Mouse (Mus musculus): ENCODE measurements around the gene Mtus2. TPM values are rescaled to one million over a fixed set of nuclear protein-coding genes. Genes with fewer than 3 reads are reported as not detected.
"Not testable (repeated sequence)": the region's sequence is repeated elsewhere in the genome, so short reads cannot be mapped to it uniquely, and the experiment has no call there.

Gene Mtus2
- polyA plus RNA-seq, 1 experiment = 0.80 TPM

GRCm38 (mm10) chr5:148310790-148311189 lies 353.7 kb downstream of the Mtus2 start:
- whole genome bisulfite sequencing = 53% methylated on average over 10 of the region's 10 CpGs
- H3K36me3 ChIP-seq (ENCODE audit: control insufficient read depth, insufficient read depth, low read length) = no peaks in the 10 kb centered on the region
- H3K27me3 ChIP-seq (replicated peaks; ENCODE audit: control insufficient read depth, insufficient read depth, low read length) = no peaks in the 10 kb centered on the region
- H3K4me1 ChIP-seq (ENCODE audit: control insufficient read depth, insufficient read depth, low read length) = no peaks in the 10 kb centered on the region
- no peak for TF ChIP-seq POLR2A (IDR thresholded peaks at IDR 0.05; ENCODE audit: low read depth, low read length)
- TF ChIP-seq CTCF (conservative IDR thresholded peaks at IDR 0.05; ENCODE audit: insufficient read depth, insufficient read length, low read depth, low read length) = 0 out of 2 replicates have a peak, but pooled peaks have one; percentile 10
- H3K4me3 ChIP-seq (ENCODE audit: insufficient read depth, low read depth, low read length) = peak overlapping the region; percentile 40; the same call in 1 of the 2 replicates
- DNase-seq = no peak
- no peak overlapping the region for H3K27ac ChIP-seq (ENCODE audit: insufficient read depth, low read depth, low read length)

GRCm38 (mm10) chr5:148312443-148312842 lies 355.3 kb downstream of the Mtus2 start:
- 51% methylated on average over 2 of the region's 2 CpGs for WGBS

GRCm38 (mm10) chr5:148314931-148315330 lies 357.8 kb downstream of the Mtus2 start:
- DNase-seq = no peak
- Histone ChIP-seq H3K27ac (ENCODE audit: insufficient read depth, low read depth, low read length) (no peak overlapping the region), H3K27me3 (replicated peaks; ENCODE audit: control insufficient read depth, insufficient read depth, low read length) (no peaks in the 10 kb centered on the region), H3K4me1 (ENCODE audit: control insufficient read depth, insufficient read depth, low read length) (no peaks in the 10 kb centered on the region), H3K4me3 (ENCODE audit: insufficient read depth, low read depth, low read length) (no peak overlapping the region), H3K36me3 (ENCODE audit: control insufficient read depth, insufficient read depth, low read length) (no peaks in the 10 kb centered on the region)
- 96% methylated on average over 5 of the region's 5 CpGs for WGBS
- TF ChIP-seq CTCF (conservative IDR thresholded peaks at IDR 0.05; ENCODE audit: insufficient read depth, insufficient read length, low read depth, low read length) (no peak), POLR2A (IDR thresholded peaks at IDR 0.05; ENCODE audit: low read depth, low read length) (no peak)

More at GRCm38 (mm10) chr5:148312443-148312842, 355.3 kb downstream of the Mtus2 start:
- Histone ChIP-seq H3K4me1 (ENCODE audit: control insufficient read depth, insufficient read depth, low read length) (no peaks in the 10 kb centered on the region), H3K4me3 (ENCODE audit: insufficient read depth, low read depth, low read length) (no peak overlapping the region), H3K36me3 (ENCODE audit: control insufficient read depth, insufficient read depth, low read length) (no peaks in the 10 kb centered on the region), H3K27ac (ENCODE audit: insufficient read depth, low read depth, low read length) (no peak overlapping the region), H3K27me3 (replicated peaks; ENCODE audit: control insufficient read depth, insufficient read depth, low read length) (no peaks in the 10 kb centered on the region)
- TF ChIP-seq CTCF (conservative IDR thresholded peaks at IDR 0.05; ENCODE audit: insufficient read depth, insufficient read length, low read depth, low read length) = 0 out of 2 replicates have a peak, but pooled peaks have one; percentile 6
- no peak for TF ChIP-seq POLR2A (IDR thresholded peaks at IDR 0.05; ENCODE audit: low read depth, low read length)
- DNase-seq = no peak

GRCm38 (mm10) chr5:148325317-148325885 lies 368.3 kb downstream of the Mtus2 start:
- no peaks in the 10 kb centered on the region for H3K4me1 ChIP-seq (ENCODE audit: control insufficient read depth, insufficient read depth, low read length)
- H3K36me3 ChIP-seq (ENCODE audit: control insufficient read depth, insufficient read depth, low read length) = no peaks in the 10 kb centered on the region
- 38% methylated on average over 4 of the region's 4 CpGs for WGBS
- no peak overlapping the region for H3K4me3 ChIP-seq (ENCODE audit: insufficient read depth, low read depth, low read length)
- peak; percentile 41 for DNase-seq
- H3K27ac ChIP-seq (ENCODE audit: insufficient read depth, low read depth, low read length) = no peak overlapping the region
- TF ChIP-seq CTCF (conservative IDR thresholded peaks at IDR 0.05; ENCODE audit: insufficient read depth, insufficient read length, low read depth, low read length) (peak; percentile 87), POLR2A (IDR thresholded peaks at IDR 0.05; ENCODE audit: low read depth, low read length) (no peak)
- H3K27me3 ChIP-seq (replicated peaks; ENCODE audit: control insufficient read depth, insufficient read depth, low read length) = no peaks in the 10 kb centered on the region

GRCm38 (mm10) chr5:148326295-148326694 lies 369.2 kb downstream of the Mtus2 start:
- not testable (repeated sequence) for H3K27me3 ChIP-seq (replicated peaks; ENCODE audit: control insufficient read depth, insufficient read depth, low read length); H3K4me1 ChIP-seq (ENCODE audit: control insufficient read depth, insufficient read depth, low read length); H3K4me3 ChIP-seq (ENCODE audit: insufficient read depth, low read depth, low read length); H3K36me3 ChIP-seq (ENCODE audit: control insufficient read depth, insufficient read depth, low read length); DNase-seq; H3K27ac ChIP-seq (ENCODE audit: insufficient read depth, low read depth, low read length)
- WGBS = 96% methylated on average over 9 of the region's 9 CpGs

- Histone ChIP-seq H3K36me3 (ENCODE audit: control insufficient read depth, insufficient read depth, low read length) (no peaks in the 10 kb centered on the region), H3K27me3 (replicated peaks; ENCODE audit: control insufficient read depth, insufficient read depth, low read length) (no peaks in the 10 kb centered on the region), H3K4me3 (ENCODE audit: insufficient read depth, low read depth, low read length) (no peak overlapping the region), H3K27ac (ENCODE audit: insufficient read depth, low read depth, low read length) (no peak overlapping the region), H3K4me1 (ENCODE audit: control insufficient read depth, insufficient read depth, low read length) (no peaks in the 10 kb centered on the region)
- TF ChIP-seq POLR2A (IDR thresholded peaks at IDR 0.05; ENCODE audit: low read depth, low read length) = no peak
- DNase-seq = no peak
- 87% methylated on average over 3 of the region's 3 CpGs for WGBS
Measured at GRCm38 (mm10) chr5:148328982-148329381, 371.9 kb downstream of the Mtus2 start.

GRCm38 (mm10) chr5:148331229-148331776 lies 374.2 kb downstream of the Mtus2 start:
- no peak for DNase-seq
- H3K27ac ChIP-seq (ENCODE audit: insufficient read depth, low read depth, low read length) = no peak overlapping the region
- 82% methylated on average over 11 of the region's 11 CpGs for WGBS
- TF ChIP-seq CTCF (conservative IDR thresholded peaks at IDR 0.05; ENCODE audit: insufficient read depth, insufficient read length, low read depth, low read length) = no peak
- TF ChIP-seq POLR2A (IDR thresholded peaks at IDR 0.05; ENCODE audit: low read depth, low read length) = no peak
- H3K27me3 ChIP-seq (replicated peaks; ENCODE audit: control insufficient read depth, insufficient read depth, low read length) = no peaks in the 10 kb centered on the region
- no peaks in the 10 kb centered on the region for H3K4me1 ChIP-seq (ENCODE audit: control insufficient read depth, insufficient read depth, low read length)
- no peaks in the 10 kb centered on the region for H3K36me3 ChIP-seq (ENCODE audit: control insufficient read depth, insufficient read depth, low read length)
- no peak overlapping the region for H3K4me3 ChIP-seq (ENCODE audit: insufficient read depth, low read depth, low read length)
